Mouse (Mus musculus) limb, embryonic 12.5 days (tissue): ENCODE measurements around the gene Coasy. TPM values are rescaled to one million over a fixed set of nuclear protein-coding genes. Genes with fewer than 3 reads are reported as not detected.
A peak's percentile ranks its signal among the peaks of the same experiment; 100 is the strongest.

Experiments used
- ATAC-seq: fragments of 200-750 bp; cut with Nextera tagmentation; 2 replicates; pipeline ENCODE4 v1.8.0; 2017; ENCODE audit warnings: low read depth, moderate TSS enrichment; ENCODE audit not compliant: insufficient number of reproducible peaks, insufficient read depth, low FRiP score, low TSS enrichment
- H3K27ac ChIP-seq: fragments of 300-500 bp; sonication (generic); 2 replicates; pipeline ENCODE4 v1.5.1; 2016; ENCODE audit warnings: mild to moderate bottlenecking, moderate library complexity
- H3K27me3 ChIP-seq: fragments of 300-500 bp; sonication (generic); 2 replicates; pipeline ENCODE4 v1.6.1; 2016; ENCODE audit warnings: mild to moderate bottlenecking, moderate library complexity
- H3K36me3 ChIP-seq: fragments of 300-500 bp; sonication (generic); 2 replicates; pipeline ENCODE4 v1.6.1; 2016; ENCODE audit warnings: mild to moderate bottlenecking, moderate library complexity
- H3K4me1 ChIP-seq: fragments of 300-500 bp; sonication (generic); replicated peaks from 2 replicates; pipeline ENCODE4 v1.6.1; 2016
- H3K4me2 ChIP-seq: fragments of 300-500 bp; sonication (generic); 2 replicates; pipeline ENCODE4 v1.6.1; 2016; ENCODE audit warnings: mild to moderate bottlenecking, moderate library complexity
- H3K4me3 ChIP-seq: fragments of 300-500 bp; sonication (generic); replicated peaks from 2 replicates; pipeline ENCODE4 v1.5.1; 2016; ENCODE audit warnings: mild to moderate bottlenecking
- H3K9ac ChIP-seq: fragments of 300-500 bp; sonication (generic); replicated peaks from 2 replicates; pipeline ENCODE4 v1.6.1; 2016; ENCODE audit warnings: mild to moderate bottlenecking, moderate library complexity
- H3K9me3 ChIP-seq: fragments of 300-500 bp; sonication (generic); 2 replicates; pipeline ENCODE4 v1.6.1; 2016; ENCODE audit warnings: mild to moderate bottlenecking, moderate library complexity
- WGBS: fragments of 180-500 bp; shearing (Covaris S2); methylation state at CpG from one replicate; pipeline ENCODE4 v1.1.7; 2016; 5-methylcytosine and 5-hydroxymethylcytosine counted together
- polyA plus RNA-seq: library from polyadenylated mRNA; unstranded; fragments of >200 nt; fragmentation: Nextera tagmentation; extraction: Ambion mirVana; gene quantifications from 2 replicates; pipeline ENCODE4 v1.2.1, GENCODE M21; 2016

The Coasy gene
- 43.6 and 46.5 TPM in 2 replicates for polyA plus RNA-seq

GRCm38 (mm10) chr11:101082208-101083082 lies at the start of gene Coasy:
TSS of gene Coasy (plus strand) at chr11:101082565.
- H3K9ac ChIP-seq: peak within 1 kb of the TSS; percentile 88
- peaks cover 45% of the 10 kb centered on the region for H3K27me3 ChIP-seq
- peak within 1 kb of the TSS; percentile 99 for H3K4me2 ChIP-seq
- H3K36me3 ChIP-seq: peaks cover 15% of the 10 kb centered on the region
- under 1% methylated on average over 51 of the region's 51 CpGs for WGBS
- peak; percentile 73 for ATAC-seq
- peak within 1 kb of the TSS; percentile 86 for H3K4me3 ChIP-seq
- peak within 1 kb of the TSS; percentile 88 for H3K27ac ChIP-seq
- peaks cover 25% of the 10 kb centered on the region for H3K4me1 ChIP-seq
- no peaks in the 10 kb centered on the region for H3K9me3 ChIP-seq

GRCm38 (mm10) chr11:101033856-101034500 lies 48.4 kb upstream of the Coasy start:
- Histone ChIP-seq H3K9me3 (no peaks in the 10 kb centered on the region), H3K4me2 (no peak overlapping the region), H3K4me1 (peaks cover 2% of the 10 kb centered on the region; the same call in 1 of the 2 replicates), H3K36me3 (peaks cover 72% of the 10 kb centered on the region), H3K9ac (no peak overlapping the region), H3K4me3 (no peak overlapping the region), H3K27me3 (no peaks in the 10 kb centered on the region), H3K27ac (no peak overlapping the region)
- ATAC-seq: no peak
- 90% methylated on average over 17 of the region's 17 CpGs for WGBS

GRCm38 (mm10) chr11:101034614-101035327 lies 47.6 kb upstream of the Coasy start:
- no peak overlapping the region for H3K4me2 ChIP-seq
- H3K27ac ChIP-seq: no peak overlapping the region
- no peaks in the 10 kb centered on the region for H3K27me3 ChIP-seq
- ATAC-seq: no peak
- no peak overlapping the region for H3K4me3 ChIP-seq
- no peaks in the 10 kb centered on the region for H3K9me3 ChIP-seq
- no peaks in the 10 kb centered on the region for H3K4me1 ChIP-seq
- WGBS: 92% methylated on average over 8 of the region's 8 CpGs
- H3K36me3 ChIP-seq: peaks cover 75% of the 10 kb centered on the region
- no peak overlapping the region for H3K9ac ChIP-seq

- Histone ChIP-seq H3K4me3 (no peak overlapping the region), H3K9ac (no peak overlapping the region), H3K27ac (no peak overlapping the region), H3K9me3 (no peaks in the 10 kb centered on the region), H3K27me3 (no peaks in the 10 kb centered on the region), H3K4me2 (no peak overlapping the region), H3K36me3 (peaks cover 78% of the 10 kb centered on the region), H3K4me1 (no peaks in the 10 kb centered on the region)
- no peak for ATAC-seq
- WGBS: 85% methylated on average over 4 of the region's 4 CpGs
Measured at GRCm38 (mm10) chr11:101035328-101035695, 47.1 kb upstream of the Coasy start.

GRCm38 (mm10) chr11:101037795-101038194 lies 44.6 kb upstream of the Coasy start:
- H3K36me3 ChIP-seq: peaks cover 87% of the 10 kb centered on the region
- no peaks in the 10 kb centered on the region for H3K9me3 ChIP-seq
- no peak overlapping the region for H3K9ac ChIP-seq
- H3K4me3 ChIP-seq: no peak overlapping the region
- no peaks in the 10 kb centered on the region for H3K27me3 ChIP-seq
- H3K4me2 ChIP-seq: no peak overlapping the region
- no peak overlapping the region for H3K27ac ChIP-seq
- H3K4me1 ChIP-seq: no peaks in the 10 kb centered on the region
- no peak for ATAC-seq
- WGBS: 85% methylated on average over 10 of the region's 10 CpGs

- no peak overlapping the region for H3K9ac ChIP-seq
- no peaks in the 10 kb centered on the region for H3K27me3 ChIP-seq
- H3K4me3 ChIP-seq: no peak overlapping the region
- ATAC-seq: no peak
- H3K27ac ChIP-seq: no peak overlapping the region
- H3K4me2 ChIP-seq: no peak overlapping the region
- WGBS: 89% methylated on average over 4 of the region's 4 CpGs
- peaks cover 97% of the 10 kb centered on the region for H3K36me3 ChIP-seq
- H3K4me1 ChIP-seq: no peaks in the 10 kb centered on the region
- no peaks in the 10 kb centered on the region for H3K9me3 ChIP-seq
Measured at GRCm38 (mm10) chr11:101045826-101046225, 36.5 kb upstream of the Coasy start.

- H3K27ac ChIP-seq: no peak overlapping the region
- peaks cover 95% of the 10 kb centered on the region for H3K36me3 ChIP-seq
- H3K4me3 ChIP-seq: no peak overlapping the region
- H3K4me1 ChIP-seq: no peaks in the 10 kb centered on the region
- WGBS: 72% methylated on average over 9 of the region's 9 CpGs
- no peak overlapping the region for H3K4me2 ChIP-seq
- no peaks in the 10 kb centered on the region for H3K27me3 ChIP-seq
- H3K9me3 ChIP-seq: no peaks in the 10 kb centered on the region
- no peak overlapping the region for H3K9ac ChIP-seq
- no peak for ATAC-seq
Measured at GRCm38 (mm10) chr11:101046440-101046839, 35.9 kb upstream of the Coasy start.

GRCm38 (mm10) chr11:101047502-101047901 lies 34.9 kb upstream of the Coasy start:
- no peak overlapping the region for H3K27ac ChIP-seq
- no peak overlapping the region for H3K4me2 ChIP-seq
- H3K36me3 ChIP-seq: peaks cover 92% of the 10 kb centered on the region
- H3K4me1 ChIP-seq: no peaks in the 10 kb centered on the region
- 88% methylated on average over 3 of the region's 3 CpGs for WGBS
- no peak overlapping the region for H3K9ac ChIP-seq
- no peak for ATAC-seq
- no peaks in the 10 kb centered on the region for H3K27me3 ChIP-seq
- H3K4me3 ChIP-seq: no peak overlapping the region
- H3K9me3 ChIP-seq: no peaks in the 10 kb centered on the region

- Histone ChIP-seq H3K4me1 (no peaks in the 10 kb centered on the region), H3K9ac (no peak overlapping the region), H3K27ac (no peak overlapping the region), H3K36me3 (peaks cover 89% of the 10 kb centered on the region), H3K4me2 (no peak overlapping the region), H3K27me3 (no peaks in the 10 kb centered on the region), H3K9me3 (no peaks in the 10 kb centered on the region), H3K4me3 (no peak overlapping the region)
- 95% methylated on average over 9 of the region's 9 CpGs for WGBS
- no peak for ATAC-seq
Measured at GRCm38 (mm10) chr11:101050359-101050758, 32.0 kb upstream of the Coasy start.

GRCm38 (mm10) chr11:101051051-101051493 lies 31.3 kb upstream of the Coasy start:
- no peak overlapping the region for H3K4me2 ChIP-seq
- no peak overlapping the region for H3K9ac ChIP-seq
- H3K9me3 ChIP-seq: no peaks in the 10 kb centered on the region
- no peaks in the 10 kb centered on the region for H3K4me1 ChIP-seq
- H3K27ac ChIP-seq: no peak overlapping the region
- H3K27me3 ChIP-seq: no peaks in the 10 kb centered on the region
- H3K36me3 ChIP-seq: peaks cover 89% of the 10 kb centered on the region
- no peak overlapping the region for H3K4me3 ChIP-seq
- ATAC-seq: no peak
- 86% methylated on average over 6 of the region's 6 CpGs for WGBS

GRCm38 (mm10) chr11:101051617-101052016 lies 30.7 kb upstream of the Coasy start:
- Histone ChIP-seq H3K27me3 (no peaks in the 10 kb centered on the region), H3K4me2 (no peak overlapping the region), H3K4me1 (no peaks in the 10 kb centered on the region), H3K36me3 (peaks cover 87% of the 10 kb centered on the region), H3K4me3 (no peak overlapping the region), H3K27ac (no peak overlapping the region), H3K9me3 (no peaks in the 10 kb centered on the region), H3K9ac (no peak overlapping the region)
- no peak for ATAC-seq
- 86% methylated on average over 8 of the region's 8 CpGs for WGBS
